Mouse (Mus musculus) CH12.LX (cell line): Measurements from ENCODE around the gene Ankzf1.

Source experiments
- CTCF ChIP-seq, 2 experiments: IDR thresholded peaks in 1 of 2; conservative IDR thresholded peaks in 1 of 2; 2 replicates each; pipeline ENCODE4 v1.5.1; 2011 to 2012; ENCODE audit warnings: low read depth in 2 of 2, low read length in 2 of 2, improper control_type of control experiment in 1 of 2, inconsistent platforms in 1 of 2, mild to moderate bottlenecking in 1 of 2, moderate library complexity in 1 of 2
- EP300 ChIP-seq: IDR thresholded peaks from 2 replicates; pipeline ENCODE4 v1.6.1; 2011; ENCODE audit warnings: low read length, improper control_type of control experiment
- IRF4 ChIP-seq: IDR thresholded peaks from 2 replicates; pipeline ENCODE4 v1.6.1; 2014; ENCODE audit warnings: low read depth, mild to moderate bottlenecking, inconsistent platforms, low read length, improper control_type of control experiment
- POLR2A ChIP-seq: IDR thresholded peaks from 2 replicates; pipeline ENCODE4 v1.6.1; 2011; ENCODE audit warnings: low read depth, mild to moderate bottlenecking, improper control_type of control experiment, low read length
- TBP ChIP-seq: conservative IDR thresholded peaks from 2 replicates; pipeline ENCODE4 v1.6.1; 2011; ENCODE audit warnings: low read depth, low read length, improper control_type of control experiment
- ZC3H11A ChIP-seq: IDR thresholded peaks from 2 replicates; pipeline ENCODE4 v1.6.1; 2012; ENCODE audit warnings: low read depth, mild to moderate bottlenecking, inconsistent platforms, low read length, improper control_type of control experiment
- ZMIZ1 ChIP-seq: IDR thresholded peaks from 2 replicates; pipeline ENCODE4 v1.6.1; 2012; ENCODE audit warnings: low read depth, mild to moderate bottlenecking, inconsistent platforms, low read length, improper control_type of control experiment

DNA sequence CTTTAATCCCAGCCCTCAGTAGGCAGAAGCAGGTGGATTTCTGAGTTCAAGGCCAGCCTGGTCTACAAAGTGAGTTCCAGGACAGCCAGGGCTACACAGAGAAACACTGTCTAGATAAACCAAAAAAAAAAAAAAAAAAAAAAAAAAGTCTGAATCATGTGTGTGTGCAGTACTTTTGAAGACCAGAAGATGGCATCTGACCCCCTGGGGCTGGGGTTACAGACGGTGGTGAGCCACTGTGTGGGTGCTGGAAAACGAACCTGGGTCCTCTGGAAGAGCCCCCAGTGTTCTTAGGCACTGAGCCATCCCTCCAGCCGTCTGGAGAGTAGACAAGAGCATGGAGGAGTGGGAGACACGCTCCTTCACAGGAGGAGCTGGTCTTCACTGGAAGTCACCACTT, 9.8 kb upstream of the Ankzf1 start:
- TF ChIP-seq EP300 (no peak), TBP (no peak), POLR2A (no peak), ZC3H11A (no peak), ZMIZ1 (no peak), IRF4 (no peak), CTCF (conservative IDR thresholded peaks at IDR 0.05 in 1 of 2, IDR thresholded peaks at IDR 0.05 in 1 of 2; ENCODE audit: low read depth in 2 of 2, low read length in 2 of 2) (peak in 1 of 2 experiments; percentile 33; a peak in 1 of 4 replicates)
